Mouse (Mus musculus): ENCODE results near the gene Sptan1. TPM values are rescaled to one million over a fixed set of nuclear protein-coding genes. Genes with fewer than 3 reads are reported as not detected.

The Sptan1 gene
- total and polyA plus RNA-seq, 3 experiments: 26.2 to 29.5 TPM; not detected in 1

DNA sequence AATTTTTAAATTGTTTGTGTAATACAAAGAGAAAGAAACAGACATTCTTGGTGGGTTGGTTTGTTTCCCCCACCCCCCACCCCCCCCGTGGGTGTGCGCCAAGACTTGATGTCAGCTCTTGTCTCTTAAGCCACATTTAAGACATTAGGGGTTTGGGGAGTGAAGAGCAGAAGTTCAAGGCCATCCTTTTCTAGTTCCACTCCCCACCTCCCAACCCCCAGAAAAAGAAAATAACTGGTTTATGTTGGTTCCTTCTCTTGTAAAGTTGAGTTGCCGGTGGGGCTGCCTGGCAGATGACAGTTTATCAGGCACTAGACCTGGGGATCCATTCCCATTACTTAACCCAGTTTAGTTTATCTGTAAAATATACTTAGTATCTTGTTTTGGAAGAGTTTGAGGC is 98.9 kb downstream of the Sptan1 start (continued):
- TF ChIP-seq POLR2AphosphoS5 (IDR thresholded peaks at IDR 0.05; ENCODE audit: borderline replicate concordance, low read depth, low read length): no peak
- no peak for TF ChIP-seq GABPA (IDR thresholded peaks at IDR 0.05; ENCODE audit: low read depth, low read length)
- TF ChIP-seq MAFK (IDR thresholded peaks at IDR 0.05; ENCODE audit: borderline replicate concordance, low read depth, low read length): no peak
- TF ChIP-seq SMC3 (IDR thresholded peaks at IDR 0.05; ENCODE audit: low read depth, low read length): no peak
- TF ChIP-seq GATA1 (IDR thresholded peaks at IDR 0.05; ENCODE audit: low read depth, low read length): no peak
- no peak for TF ChIP-seq CHD2 (IDR thresholded peaks at IDR 0.05; ENCODE audit: low read length)
- TF ChIP-seq USF1 (IDR thresholded peaks at IDR 0.05; ENCODE audit: low read depth, low read length): no peak
- no peak for TF ChIP-seq CTCF (IDR thresholded peaks at IDR 0.05 in 2 of 3, conservative IDR thresholded peaks at IDR 0.05 in 1 of 3; ENCODE audit: control insufficient read depth in 1 of 3, insufficient read depth in 1 of 3, low read depth in 2 of 3, low read length in 3 of 3, poor library complexity in 1 of 3, severe bottlenecking in 1 of 3)
- no peak for TF ChIP-seq ZC3H11A (IDR thresholded peaks at IDR 0.05; ENCODE audit: low read depth, low read length)
- TF ChIP-seq TAL1 (IDR thresholded peaks at IDR 0.05; ENCODE audit: low read length): no peak
- no peak for TF ChIP-seq E2F4 (IDR thresholded peaks at IDR 0.05; ENCODE audit: borderline replicate concordance, low read depth, low read length)
- TF ChIP-seq NELFE (IDR thresholded peaks at IDR 0.05; ENCODE audit: low read depth, low read length): no peak
- TF ChIP-seq ELF1 (IDR thresholded peaks at IDR 0.05; ENCODE audit: low read depth, low read length): no peak
- TF ChIP-seq RAD21 (IDR thresholded peaks at IDR 0.05; ENCODE audit: low read depth, low read length): no peak
- no peak for TF ChIP-seq MEF2A (IDR thresholded peaks at IDR 0.05; ENCODE audit: extremely low read depth, insufficient replicate concordance, low read depth, low read length, poor library complexity, severe bottlenecking)
- no peak for TF ChIP-seq USF2 (IDR thresholded peaks at IDR 0.05; ENCODE audit: borderline replicate concordance in 1 of 2, insufficient read depth in 1 of 2, low read depth in 1 of 2, low read length in 2 of 2)
- no peak for TF ChIP-seq BHLHE40 (IDR thresholded peaks at IDR 0.05; ENCODE audit: borderline replicate concordance, low read depth, low read length)

DNA sequence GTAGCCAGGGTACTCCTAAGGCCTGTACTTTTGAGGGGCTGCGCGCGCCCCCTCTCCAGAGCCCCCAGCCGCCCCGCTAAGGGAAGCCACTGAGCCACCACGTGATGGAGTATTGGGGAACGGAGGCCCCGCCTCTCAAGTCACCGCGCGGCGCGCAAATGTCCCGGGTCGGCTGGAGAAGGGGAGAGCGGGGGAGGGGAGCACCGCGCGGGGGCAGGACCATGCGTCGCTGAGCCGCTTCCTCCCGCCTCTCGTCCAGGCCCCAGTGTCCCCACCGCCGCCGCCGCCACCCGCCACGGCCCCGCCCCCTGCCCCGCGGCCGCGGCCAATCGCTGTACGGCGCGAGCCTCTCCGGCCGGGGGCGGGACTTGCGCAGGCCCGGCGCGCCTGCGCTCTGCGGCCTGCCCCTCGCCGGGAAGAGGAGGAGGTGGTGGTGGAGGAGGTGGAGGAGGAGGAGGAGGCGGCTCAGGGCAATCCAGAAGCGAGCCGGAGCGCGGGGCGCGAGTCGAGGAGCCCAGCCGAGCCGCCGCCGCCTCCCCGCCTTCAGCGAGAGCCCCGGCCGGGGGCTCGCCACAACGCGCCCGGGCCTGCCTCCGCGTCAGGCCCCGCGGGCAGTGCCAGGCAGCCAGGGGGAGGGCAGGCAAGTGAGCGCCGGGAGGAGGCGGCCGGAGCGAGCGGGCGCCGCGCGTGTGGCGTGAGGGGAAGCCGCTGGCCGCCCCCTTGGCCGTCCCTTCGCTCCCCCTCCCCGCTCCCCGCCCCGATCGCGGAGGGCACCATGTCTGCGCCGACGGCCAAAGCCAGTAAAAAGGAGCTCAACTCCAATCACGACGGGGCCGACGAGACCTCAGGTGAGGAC is 100.9 kb downstream of the Sptan1 start:
- peaks cover 72% of the 10 kb centered on the region for H3K79me2 ChIP-seq (ENCODE audit: control insufficient read depth, insufficient read depth, low read length, poor library complexity)
- peaks cover 17 to 31% of the 10 kb centered on the region in 2 experiments for H3K36me3 ChIP-seq (ENCODE audit: control insufficient read depth in 1 of 2, insufficient read depth in 2 of 2, low read length in 2 of 2)
- no peaks in the 10 kb centered on the region for H3K27me3 ChIP-seq (ENCODE audit: control insufficient read depth in 1 of 2, insufficient read depth in 2 of 2, low read length in 2 of 2)
- H3K4me3 ChIP-seq (ENCODE audit: control insufficient read depth in 1 of 2, insufficient read depth in 1 of 2, low read depth in 2 of 2, low read length in 2 of 2): peak overlapping the region; percentile 78 to 81
- peaks cover 5 to 8% of the 10 kb centered on the region in 2 experiments; a peak in 2 of 4 replicates for H3K4me1 ChIP-seq (ENCODE audit: control insufficient read depth in 1 of 2, insufficient read depth in 2 of 2, low read length in 2 of 2)
- peak overlapping the region; percentile 100 for H3K9ac ChIP-seq (ENCODE audit: control insufficient read depth, low read depth, low read length, poor library complexity, severe bottlenecking)
- TF ChIP-seq USF1 (IDR thresholded peaks at IDR 0.05; ENCODE audit: low read depth, low read length): peak; percentile 94
- no peak for TF ChIP-seq TAL1 (IDR thresholded peaks at IDR 0.05; ENCODE audit: low read length)
- TF ChIP-seq MAX (IDR thresholded peaks at IDR 0.05; ENCODE audit: low read length): peak; percentile 74
- TF ChIP-seq POLR2AphosphoS5 (IDR thresholded peaks at IDR 0.05; ENCODE audit: borderline replicate concordance, low read depth, low read length): no peak
- TF ChIP-seq HCFC1 (IDR thresholded peaks at IDR 0.05; ENCODE audit: low read depth, low read length): peak; percentile 65; the same call in 1 of the 2 replicates
- TF ChIP-seq NRF1 (IDR thresholded peaks at IDR 0.05; ENCODE audit: insufficient read depth, low read depth, low read length, poor library complexity, severe bottlenecking): peak; percentile 90
- TF ChIP-seq UBTF (IDR thresholded peaks at IDR 0.05; ENCODE audit: borderline replicate concordance, insufficient read depth, low read depth, low read length): peak; percentile 82; the same call in 1 of the 2 replicates
- peak; percentile 46; the same call in 1 of the 2 replicates for TF ChIP-seq E2F4 (IDR thresholded peaks at IDR 0.05; ENCODE audit: borderline replicate concordance, low read depth, low read length)
- 0 out of 4 replicates have a peak, but pooled peaks of 1 of the 2 experiments have one; percentile 4 for TF ChIP-seq EP300 (IDR thresholded peaks at IDR 0.05; ENCODE audit: low read depth in 1 of 2, low read length in 2 of 2)
- TF ChIP-seq RAD21 (IDR thresholded peaks at IDR 0.05; ENCODE audit: low read depth, low read length): no peak
- TF ChIP-seq NELFE (IDR thresholded peaks at IDR 0.05; ENCODE audit: low read depth, low read length): 0 out of 2 replicates have a peak, but pooled peaks have one; percentile 54
- peak; percentile 61 to 76; a peak in 2 of 4 replicates for TF ChIP-seq POLR2A (IDR thresholded peaks at IDR 0.05; ENCODE audit: control insufficient read depth in 1 of 2, insufficient read depth in 1 of 2, low read depth in 1 of 2, low read length in 2 of 2, poor library complexity in 1 of 2)
- peak; percentile 8; the same call in 1 of the 2 replicates for TF ChIP-seq ZMIZ1 (IDR thresholded peaks at IDR 0.05; ENCODE audit: low read depth, low read length)
- TF ChIP-seq MAZ (IDR thresholded peaks at IDR 0.05; ENCODE audit: low read depth, low read length): peak; percentile 52; the same call in 1 of the 2 replicates
- TF ChIP-seq JUND (IDR thresholded peaks at IDR 0.05; ENCODE audit: low read depth, low read length): no peak
- peak; percentile 74; the same call in 1 of the 2 replicates for TF ChIP-seq SIN3A (IDR thresholded peaks at IDR 0.05; ENCODE audit: low read length)
- peak; percentile 41; the same call in 1 of the 2 replicates for TF ChIP-seq TBP (IDR thresholded peaks at IDR 0.05; ENCODE audit: low read depth, low read length)
- TF ChIP-seq MXI1 (IDR thresholded peaks at IDR 0.05; ENCODE audit: low read depth, low read length): peak; percentile 89; the same call in 1 of the 2 replicates
- peak in 1 of 2 experiments; percentile 52; a peak in 1 of 4 replicates for TF ChIP-seq USF2 (IDR thresholded peaks at IDR 0.05; ENCODE audit: borderline replicate concordance in 1 of 2, insufficient read depth in 1 of 2, low read depth in 1 of 2, low read length in 2 of 2)
- H3K9me3 ChIP-seq (replicated peaks; ENCODE audit: insufficient read depth, low read length): no peaks in the 10 kb centered on the region
- peak overlapping the region; percentile 95 for H3K27ac ChIP-seq (ENCODE audit: control insufficient read depth, low read depth, low read length)
- peak; percentile 96 for DNase-seq (ENCODE audit: low read depth, low spot score)
